Mouse (Mus musculus) lung, adult 2 months (tissue): ENCODE measurements at regions not wholly inside any gene's neighbourhood (a gene's known extent, or its start where the extent isn't known, plus 50 kb on each side); places are given as distances from the start of the nearest gene placed in this dataset.

Experiments
- CTCF ChIP-seq: fragments of 200-500 bp; IDR thresholded peaks from 2 replicates; pipeline ENCODE4 v1.5.1; 2011; ENCODE audit warnings: mild to moderate bottlenecking, low read length, control low read depth; ENCODE audit not compliant: insufficient read depth
- POLR2A ChIP-seq: fragments of 200-500 bp; IDR thresholded peaks from 2 replicates; pipeline ENCODE4 v1.6.1; 2011; ENCODE audit warnings: low read depth, mild to moderate bottlenecking, control low read depth, low read length, borderline replicate concordance; ENCODE audit errors: extremely low read depth

DNA sequence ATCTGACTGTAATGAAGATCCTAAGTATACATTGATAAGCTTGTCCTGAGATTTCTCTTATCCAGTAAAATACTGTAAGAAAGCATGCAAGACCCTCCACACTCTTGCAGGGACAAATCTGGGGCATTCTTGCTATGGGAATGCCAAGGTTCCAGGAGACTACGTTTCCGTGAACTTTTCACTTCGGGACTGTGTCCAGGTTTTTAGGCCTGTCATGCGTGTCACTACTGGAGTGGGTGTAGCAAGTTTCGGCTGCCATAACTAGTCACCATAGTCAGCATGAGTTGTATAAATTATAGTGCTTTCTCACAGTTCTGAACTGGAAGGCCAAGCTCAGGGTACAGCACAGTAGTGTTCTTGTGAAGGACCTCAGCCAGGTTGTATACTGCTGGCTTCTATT is 185.9 kb upstream of the Rfx3 start:
- TF ChIP-seq CTCF: no peak
- TF ChIP-seq POLR2A: no peak
